Mouse (Mus musculus) cerebellum, postnatal 10 days (tissue): ENCODE measurements at regions not wholly inside any gene's neighbourhood (a gene's known extent, or its start where the extent isn't known, plus 50 kb on each side); places are given as distances from the start of the nearest gene placed in this dataset.

Source experiments
- DNase-seq, 2 experiments: peaks; one replicate each; pipeline ENCODE4 v3.0.0; 2021; ENCODE audit warnings: mixed read lengths in 2 of 2

DNA sequence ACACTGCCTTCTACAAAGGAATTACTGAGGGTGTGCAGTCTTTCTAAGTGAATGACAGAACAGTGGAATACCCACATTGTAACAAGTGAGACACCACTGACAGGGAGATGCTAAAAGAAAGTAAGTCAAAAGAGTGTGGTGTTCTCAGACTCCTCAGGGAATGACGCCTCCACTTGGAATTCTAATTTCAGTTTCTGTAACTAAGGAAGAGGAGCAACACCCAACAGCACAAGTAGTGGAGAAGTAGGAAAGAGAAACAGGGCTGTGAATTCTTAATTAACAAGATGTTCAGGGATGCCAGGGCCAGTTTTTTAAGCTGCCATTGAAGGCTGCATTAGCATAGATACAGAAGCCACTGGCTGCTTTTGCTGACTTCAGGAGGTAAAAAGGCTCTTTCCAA, 81.4 kb downstream of the Fscb start:
- no peak for DNase-seq

DNA sequence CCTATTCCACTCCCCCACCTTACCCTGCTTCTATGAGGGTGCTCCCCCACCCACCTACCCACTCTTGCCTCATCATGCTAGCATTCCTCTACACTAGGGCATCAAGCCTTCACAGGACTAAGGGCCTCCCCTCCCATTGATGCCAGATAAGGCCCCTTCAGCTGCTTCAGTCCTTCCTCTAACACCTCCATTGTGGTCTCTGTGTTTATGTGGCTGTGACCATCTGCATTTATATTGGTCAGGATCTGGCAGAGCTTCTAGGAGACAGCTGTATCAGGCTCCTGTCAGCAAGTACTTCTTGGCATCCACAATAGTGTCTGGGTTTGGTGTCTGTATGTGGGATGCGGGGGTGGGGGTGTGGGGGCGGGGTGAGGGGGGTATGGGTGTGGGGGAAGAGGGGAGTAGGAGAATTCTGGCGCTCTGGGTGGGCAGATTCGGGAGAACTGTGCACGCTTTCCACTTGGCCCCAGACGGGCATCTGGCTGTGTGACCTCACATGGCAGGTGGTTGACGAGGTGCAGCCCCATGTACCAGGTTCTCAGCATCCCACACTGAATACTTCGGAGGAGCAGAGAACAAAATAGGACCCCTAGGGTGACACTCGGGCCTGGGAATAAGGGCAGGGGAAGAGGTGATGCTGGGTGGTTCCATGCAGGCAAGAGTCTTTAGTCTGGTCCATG, 84.6 kb downstream of the Fscb start:
- DNase-seq, result peak; percentile 32 to 39

DNA sequence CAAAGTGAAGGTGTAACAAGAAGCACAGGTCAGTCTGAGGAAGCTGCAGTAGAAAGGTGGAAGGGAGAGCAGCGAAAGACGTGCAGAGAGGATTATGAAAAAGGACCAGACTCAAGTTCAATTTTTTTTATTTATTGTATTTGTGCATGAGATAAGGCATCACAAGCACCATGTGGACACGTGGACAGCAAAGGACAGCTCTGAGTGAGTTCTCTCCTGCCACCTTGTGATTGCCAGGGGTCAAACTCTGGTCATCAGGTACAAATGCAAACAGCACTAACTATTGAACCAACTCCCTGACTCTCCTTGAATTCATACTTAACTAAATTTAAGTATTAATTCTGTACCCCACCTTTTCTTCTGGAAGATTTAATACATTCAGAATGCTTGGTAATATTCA, 109.5 kb downstream of the Fscb start:
- no peak for DNase-seq

DNA sequence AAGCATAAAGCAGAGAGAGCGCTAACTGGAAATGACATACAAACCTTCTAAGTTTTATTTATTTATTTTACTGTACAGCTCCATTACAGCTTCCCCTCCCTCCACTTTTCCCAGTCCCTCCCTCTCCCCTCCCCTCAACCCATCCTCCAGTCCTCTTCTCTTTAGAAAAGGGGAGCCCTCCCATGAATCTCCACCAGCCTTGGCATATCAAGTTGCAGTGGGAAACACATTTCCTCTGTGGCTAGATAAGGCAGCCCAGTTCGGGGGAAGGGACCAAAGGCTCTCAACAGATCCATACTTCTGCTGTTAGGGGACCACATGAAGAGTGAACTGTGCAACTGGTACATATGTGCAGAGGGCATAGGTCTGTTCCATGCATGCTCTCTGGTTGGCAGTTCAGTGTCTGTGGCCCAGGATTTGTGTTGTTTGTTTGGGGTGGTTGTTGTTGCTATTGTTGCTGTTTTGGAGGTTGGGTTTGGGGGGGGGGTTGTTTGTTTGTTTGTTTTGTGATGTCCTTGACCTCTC, 112.8 kb downstream of the Fscb start:
- no peak for DNase-seq

DNA sequence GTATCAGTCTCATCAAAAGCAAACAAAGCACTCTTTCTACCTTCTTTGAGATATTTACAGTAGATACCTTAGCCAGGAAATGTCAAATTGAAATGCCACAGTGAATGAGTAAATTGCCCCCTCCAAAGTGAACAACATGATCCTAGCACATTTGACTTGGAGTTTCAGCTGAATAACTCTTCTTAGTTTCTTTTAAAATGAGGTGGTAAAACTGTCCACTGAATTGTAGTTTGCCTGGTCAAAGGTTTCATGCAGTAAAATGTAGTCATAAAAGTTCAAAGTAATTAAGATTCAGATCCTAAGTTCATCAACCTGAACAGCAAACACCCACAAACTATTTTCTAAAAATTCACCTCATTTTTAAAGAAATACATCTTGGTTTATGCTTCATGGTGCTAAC, 113.8 kb downstream of the Fscb start:
- no peak for DNase-seq

DNA sequence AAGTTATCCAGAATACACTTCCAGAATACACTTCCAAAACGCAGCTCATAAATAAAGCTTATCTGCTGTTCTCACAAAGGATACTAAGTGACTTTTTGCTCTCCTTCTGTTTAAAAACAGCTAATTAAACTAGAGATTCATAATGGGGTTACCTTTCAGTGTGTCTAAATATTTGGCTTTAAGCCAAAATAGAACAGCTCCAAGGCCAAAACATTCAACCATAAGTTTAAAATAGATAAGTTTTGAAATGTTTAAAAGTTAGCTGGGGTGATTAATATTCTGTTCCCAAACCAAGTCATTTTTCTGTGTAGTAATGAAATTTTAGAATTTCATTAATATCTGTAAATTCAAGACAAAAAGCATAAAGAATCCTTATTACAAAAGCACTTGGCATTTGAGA, 130.7 kb downstream of the Fscb start:
- DNase-seq, result no peak

DNA sequence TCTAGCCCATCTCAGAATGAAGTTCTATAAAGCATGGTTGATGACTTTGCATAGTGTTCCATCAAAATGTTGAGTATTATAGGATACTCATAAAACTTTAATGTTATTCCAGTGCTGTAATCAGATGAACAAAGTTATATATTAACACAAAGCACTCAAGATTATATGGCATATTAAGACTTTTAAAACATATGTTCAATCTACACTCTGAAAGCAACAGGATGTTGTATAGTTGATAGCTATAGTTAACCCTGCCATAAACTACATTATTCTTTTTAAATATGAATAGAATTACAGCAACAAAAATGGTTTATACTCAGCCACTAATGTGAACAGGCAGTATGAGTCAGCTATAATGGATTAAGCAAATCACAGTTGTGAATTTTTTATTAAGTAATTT, 139.3 kb downstream of the Fscb start:
- no peak for DNase-seq
